Mouse (Mus musculus) lung, embryonic 14.5 days (tissue): ENCODE data around the gene Aff1. TPM values are rescaled to one million over a fixed set of nuclear protein-coding genes. Genes with fewer than 3 reads are reported as not detected.

Source experiments
- ATAC-seq: fragments of 200-750 bp; cut with Nextera tagmentation; 2 replicates; pipeline ENCODE4 v1.8.0; 2017; ENCODE audit warnings: mild to moderate bottlenecking, moderate TSS enrichment, moderate library complexity; ENCODE audit not compliant: insufficient read depth
- DNase-seq: peaks from one replicate; pipeline ENCODE4 v3.0.0-alpha.2; 2015
- H3K27ac ChIP-seq: fragments of 300-500 bp; sonication (generic); 2 replicates; pipeline ENCODE4 v1.5.1; 2014; ENCODE audit warnings: low read depth, mild to moderate bottlenecking, moderate library complexity
- H3K27me3 ChIP-seq: fragments of 300-500 bp; sonication (generic); 2 replicates; pipeline ENCODE4 v1.6.1; 2014; ENCODE audit warnings: low read length, control low read depth; ENCODE audit not compliant: insufficient read depth
- H3K36me3 ChIP-seq: fragments of 300-500 bp; sonication (generic); 2 replicates; pipeline ENCODE4 v1.6.1; 2014; ENCODE audit warnings: control low read depth; ENCODE audit not compliant: insufficient read depth
- H3K4me1 ChIP-seq: fragments of 300-500 bp; sonication (generic); 2 replicates; pipeline ENCODE4 v1.6.1; 2014; ENCODE audit warnings: antibody characterized with exemption, control low read depth; ENCODE audit not compliant: insufficient read depth
- H3K4me2 ChIP-seq: fragments of 300-500 bp; sonication (generic); 2 replicates; pipeline ENCODE4 v1.6.1; 2014; ENCODE audit warnings: mild to moderate bottlenecking
- H3K4me3 ChIP-seq: fragments of 300-500 bp; sonication (generic); 2 replicates; pipeline ENCODE4 v1.5.1; 2014; ENCODE audit warnings: low read depth, low read length
- H3K9ac ChIP-seq: fragments of 300-500 bp; sonication (generic); 2 replicates; pipeline ENCODE4 v1.6.1; 2014
- H3K9me3 ChIP-seq: fragments of 300-500 bp; sonication (generic); 2 replicates; pipeline ENCODE4 v1.6.1; 2016; ENCODE audit warnings: low read depth, low read length, control low read depth
- CTCF ChIP-seq: IDR thresholded peaks from 2 replicates; pipeline ENCODE4 v1.5.1; 2016; ENCODE audit warnings: antibody characterized with exemption, low read depth
- WGBS: fragments of 180-500 bp; shearing (Covaris S2); extraction: QIAGEN DNeasy Blood & Tissue Kit; methylation state at CpG from one replicate; pipeline ENCODE4 v1.1.7; 2014; 5-methylcytosine and 5-hydroxymethylcytosine counted together
- polyA plus RNA-seq: library from polyadenylated mRNA; unstranded; fragments of >200 nt; fragmentation: Nextera tagmentation; extraction: Ambion mirVana; gene quantifications from 2 replicates; pipeline ENCODE4 v1.2.1, GENCODE M21; 2014

Gene Aff1
- polyA plus RNA-seq, 1 experiment from 2014 or later, result 7.1 TPM

- Histone ChIP-seq H3K4me3 (peak overlapping the region; percentile 62), H3K9ac (peak overlapping the region; percentile 52), H3K27me3 (peaks cover 22% of the 10 kb centered on the region), H3K36me3 (no peaks in the 10 kb centered on the region), H3K4me1 (no peaks in the 10 kb centered on the region), H3K27ac (no peak overlapping the region), H3K4me2 (peak overlapping the region; percentile 100), H3K9me3 (no peaks in the 10 kb centered on the region)
- peak; percentile 47 for DNase-seq
- ATAC-seq, result peak; percentile 67; the same call in 1 of the 2 replicates
- under 1% methylated on average over 34 of the region's 34 CpGs for WGBS
- no peak for TF ChIP-seq CTCF
These were observed 412 bp downstream of the Aff1 start for GRCm38 (mm10) chr5:103692531-103693040.

- peak overlapping the region; percentile 100 for H3K4me2 ChIP-seq
- peaks cover 22% of the 10 kb centered on the region for H3K27me3 ChIP-seq
- H3K9me3 ChIP-seq, result no peaks in the 10 kb centered on the region
- H3K36me3 ChIP-seq, result no peaks in the 10 kb centered on the region
- under 1% methylated on average over 28 of the region's 28 CpGs for WGBS
- H3K9ac ChIP-seq, result peak overlapping the region; percentile 52; the same call in 1 of the 2 replicates
- no peak overlapping the region for H3K27ac ChIP-seq
- DNase-seq (peak; percentile 55), ATAC-seq (peak; percentile 48; the same call in 1 of the 2 replicates)
- H3K4me3 ChIP-seq, result peak overlapping the region; percentile 62
- no peak for TF ChIP-seq CTCF
- no peaks in the 10 kb centered on the region for H3K4me1 ChIP-seq
These were observed 967 bp downstream of the Aff1 start for GRCm38 (mm10) chr5:103693041-103693641.

- no peaks in the 10 kb centered on the region for H3K9me3 ChIP-seq
- no peak for TF ChIP-seq CTCF
- H3K9ac ChIP-seq, result no peak overlapping the region
- ATAC-seq (no peak), DNase-seq (no peak)
- no peak overlapping the region for H3K27ac ChIP-seq
- H3K4me2 ChIP-seq, result no peak overlapping the region
- no peaks in the 10 kb centered on the region for H3K4me1 ChIP-seq
- no peaks in the 10 kb centered on the region for H3K36me3 ChIP-seq
- 46% methylated on average over 6 of the region's 6 CpGs for WGBS
- no peak overlapping the region for H3K4me3 ChIP-seq
- H3K27me3 ChIP-seq, result peaks cover 22% of the 10 kb centered on the region
These were observed 1.9 kb downstream of the Aff1 start for GRCm38 (mm10) chr5:103694094-103694493.

- H3K9ac ChIP-seq, result no peak overlapping the region
- DNase-seq, result no peak
- H3K9me3 ChIP-seq, result no peaks in the 10 kb centered on the region
- ATAC-seq, result no peak
- H3K4me1 ChIP-seq, result no peaks in the 10 kb centered on the region
- H3K27me3 ChIP-seq, result peaks cover 13% of the 10 kb centered on the region
- WGBS, result 80% methylated on average over 5 of the region's 5 CpGs
- H3K4me2 ChIP-seq, result no peak overlapping the region
- H3K27ac ChIP-seq, result no peak overlapping the region
- no peak for TF ChIP-seq CTCF
- H3K36me3 ChIP-seq, result no peaks in the 10 kb centered on the region
- no peak overlapping the region for H3K4me3 ChIP-seq
These were observed 5.8 kb downstream of the Aff1 start for GRCm38 (mm10) chr5:103697875-103698491.

- 70% methylated on average over 4 of the region's 4 CpGs for WGBS
- Histone ChIP-seq H3K9me3 (no peaks in the 10 kb centered on the region), H3K4me1 (no peaks in the 10 kb centered on the region), H3K27me3 (peaks cover 9% of the 10 kb centered on the region), H3K36me3 (no peaks in the 10 kb centered on the region), H3K4me3 (no peak overlapping the region), H3K4me2 (no peak overlapping the region), H3K27ac (no peak overlapping the region), H3K9ac (no peak overlapping the region)
- DNase-seq, result no peak
- no peak for ATAC-seq
- no peak for TF ChIP-seq CTCF
These were observed 6.4 kb downstream of the Aff1 start for GRCm38 (mm10) chr5:103698577-103698976.

GRCm38 (mm10) chr5:103699537-103699936 is 7.4 kb downstream of the Aff1 start:
- no peak for TF ChIP-seq CTCF
- Histone ChIP-seq H3K27me3 (no peaks in the 10 kb centered on the region), H3K36me3 (no peaks in the 10 kb centered on the region), H3K9ac (no peak overlapping the region), H3K4me1 (no peaks in the 10 kb centered on the region), H3K9me3 (no peaks in the 10 kb centered on the region), H3K27ac (no peak overlapping the region), H3K4me3 (no peak overlapping the region), H3K4me2 (no peak overlapping the region)
- ATAC-seq (no peak), DNase-seq (no peak)
- WGBS, result 41% methylated on average over 4 of the region's 4 CpGs

GRCm38 (mm10) chr5:103700661-103701060 is 8.5 kb downstream of the Aff1 start:
- no peaks in the 10 kb centered on the region for H3K27me3 ChIP-seq
- H3K4me1 ChIP-seq, result no peaks in the 10 kb centered on the region
- no peaks in the 10 kb centered on the region for H3K9me3 ChIP-seq
- 81% methylated on average over 2 of the region's 2 CpGs for WGBS
- no peaks in the 10 kb centered on the region for H3K36me3 ChIP-seq
- DNase-seq (no peak), ATAC-seq (no peak)
- no peak overlapping the region for H3K4me2 ChIP-seq
- H3K9ac ChIP-seq, result no peak overlapping the region
- H3K27ac ChIP-seq, result no peak overlapping the region
- no peak for TF ChIP-seq CTCF
- H3K4me3 ChIP-seq, result no peak overlapping the region
